Mouse (Mus musculus) ES-E14 (cell line): ENCODE measurements at regions not wholly inside any gene's neighbourhood (a gene's known extent, or its start where the extent isn't known, plus 50 kb on each side); places are given as distances from the start of the nearest gene placed in this dataset.

ENCODE experiments used
- DNase-seq: peaks from one replicate; pipeline ENCODE4 v3.0.0-alpha.2; 2013; ENCODE audit warnings: low read depth, low spot score
- H3K27ac ChIP-seq: 2 replicates; pipeline ENCODE4 v1.5.1; 2012; ENCODE audit warnings: low read depth, mild to moderate bottlenecking, low read length, moderate library complexity, mixed read lengths; ENCODE audit not compliant: poor library complexity, insufficient read depth, severe bottlenecking
- H3K36me3 ChIP-seq: 2 replicates; pipeline ENCODE4 v1.6.1; 2012; ENCODE audit warnings: mild to moderate bottlenecking, low read length, moderate library complexity, mixed read lengths; ENCODE audit not compliant: control insufficient read depth, poor library complexity, insufficient read depth, severe bottlenecking
- H3K4me1 ChIP-seq, 2 experiments: fragments of 150-350 bp in 1 of 2; sonication (generic) in 1 of 2; 2 replicates each; pipeline ENCODE4 v1.6.1; 2012; ENCODE audit warnings: low read length in 2 of 2, mild to moderate bottlenecking in 1 of 2, mixed read lengths in 1 of 2; ENCODE audit not compliant: control insufficient read depth in 2 of 2, insufficient read depth in 2 of 2, poor library complexity in 1 of 2
- H3K4me3 ChIP-seq, 2 experiments: fragments of 150-350 bp in 1 of 2; sonication (generic) in 1 of 2; 2 replicates each; pipeline ENCODE4 v1.5.1; 2012; ENCODE audit warnings: low read length in 2 of 2, low read depth in 1 of 2, mild to moderate bottlenecking in 1 of 2, mixed read lengths in 1 of 2; ENCODE audit not compliant: insufficient read depth in 1 of 2, poor library complexity in 1 of 2, severe bottlenecking in 1 of 2
- H3K9ac ChIP-seq: 2 replicates; pipeline ENCODE4 v1.6.1; 2012; ENCODE audit warnings: low read depth, mild to moderate bottlenecking, low read length, mixed read lengths; ENCODE audit not compliant: poor library complexity, insufficient read depth, severe bottlenecking
- H3K9me3 ChIP-seq: fragments of 150-350 bp; sonication (generic); 2 replicates; pipeline ENCODE4 v1.6.1; 2012; ENCODE audit warnings: low read depth, mild to moderate bottlenecking, low read length; ENCODE audit not compliant: control insufficient read depth, insufficient read depth
- CHD2 ChIP-seq: IDR thresholded peaks from 2 replicates; pipeline ENCODE4 v1.6.1; 2014; ENCODE audit warnings: mild to moderate bottlenecking, low read depth, low read length, inconsistent platforms
- HCFC1 ChIP-seq: IDR thresholded peaks from 2 replicates; pipeline ENCODE4 v1.6.1; 2012; ENCODE audit warnings: low read length, inconsistent platforms, borderline replicate concordance; ENCODE audit not compliant: insufficient read depth
- MAFK ChIP-seq: IDR thresholded peaks from 2 replicates; pipeline ENCODE4 v1.6.1; 2014; ENCODE audit warnings: mild to moderate bottlenecking, low read depth, low read length, inconsistent platforms; ENCODE audit not compliant: insufficient read depth
- ZC3H11A ChIP-seq: IDR thresholded peaks from 2 replicates; pipeline ENCODE4 v1.6.1; 2012; ENCODE audit warnings: low read depth, mild to moderate bottlenecking, inconsistent platforms, low read length, borderline replicate concordance
- ZNF384 ChIP-seq: IDR thresholded peaks from 2 replicates; pipeline ENCODE4 v1.6.1; 2012; ENCODE audit warnings: low read depth, low read length, inconsistent platforms
- in situ Hi-C, 2 experiments: fragments of 600-800 bp; cut with MboI; formaldehyde crosslinking; loops; one replicate each; pipeline ENCODE4 v1.15.1; 2025; ENCODE audit warnings: low sequenced_read_pairs in 2 of 2, inconsistent platforms in 1 of 2; ENCODE audit not compliant: unreplicated experiment in 2 of 2

- Histone ChIP-seq H3K27ac (no peak overlapping the region), H3K4me1 (no peaks in the 10 kb centered on the region), H3K9me3 (no peaks in the 10 kb centered on the region), H3K9ac (no peak overlapping the region), H3K4me3 (no peak overlapping the region), H3K36me3 (no peaks in the 10 kb centered on the region)
- no peak for DNase-seq
- in situ Hi-C loops: no loop called here
- no peak for TF ChIP-seq CHD2
These were observed 67.9 kb downstream of the Snrpe start for GRCm38 (mm10) chr1:133541996-133542775.

- TF ChIP-seq MAFK (no peak), HCFC1 (no peak), ZC3H11A (no peak), CHD2 (no peak), ZNF384 (no peak)
- no peak for DNase-seq
- Histone ChIP-seq H3K4me1 (peaks cover 8 to 9% of the 10 kb centered on the region in 2 experiments), H3K27ac (no peak overlapping the region), H3K36me3 (no peaks in the 10 kb centered on the region), H3K9ac (no peak overlapping the region), H3K4me3 (no peak overlapping the region), H3K9me3 (no peaks in the 10 kb centered on the region)
- in situ Hi-C loops: no loop called here
These were observed 79.4 kb downstream of the Snrpe start for GRCm38 (mm10) chr1:133530698-133531097.

- no peak overlapping the region for H3K27ac ChIP-seq
- no peak overlapping the region for H3K4me3 ChIP-seq
- no peak for DNase-seq
- in situ Hi-C loops: no loop called here
- H3K9me3 ChIP-seq: no peaks in the 10 kb centered on the region
- no peak overlapping the region for H3K9ac ChIP-seq
- peaks cover 8 to 9% of the 10 kb centered on the region in 2 experiments for H3K4me1 ChIP-seq
- TF ChIP-seq ZNF384 (no peak), CHD2 (no peak), HCFC1 (no peak), MAFK (no peak), ZC3H11A (no peak)
- no peaks in the 10 kb centered on the region for H3K36me3 ChIP-seq
These were observed 80.3 kb downstream of the Snrpe start for GRCm38 (mm10) chr1:133529817-133530216.

- peak; percentile 15 for DNase-seq
- in situ Hi-C loops: no loop called here
- Histone ChIP-seq H3K4me3 (no peak overlapping the region), H3K4me1 (peaks cover 8 to 9% of the 10 kb centered on the region in 2 experiments), H3K9me3 (no peaks in the 10 kb centered on the region), H3K27ac (no peak overlapping the region), H3K9ac (no peak overlapping the region), H3K36me3 (no peaks in the 10 kb centered on the region)
- TF ChIP-seq ZNF384 (no peak), MAFK (no peak), ZC3H11A (no peak), HCFC1 (no peak), CHD2 (no peak)
These were observed 82.3 kb downstream of the Snrpe start for GRCm38 (mm10) chr1:133527651-133528385.
